Mouse (Mus musculus): ENCODE measurements at regions not wholly inside any gene's neighbourhood (a gene's known extent, or its start where the extent isn't known, plus 50 kb on each side); places are given as distances from the start of the nearest gene placed in this dataset.

- Histone ChIP-seq H3K4me2 (no peak overlapping the region), H3K4me1 (no peaks in the 10 kb centered on the region), H3K9ac (no peak overlapping the region), H3K36me3 (no peaks in the 10 kb centered on the region), H3K27me3 (replicated peaks) (no peaks in the 10 kb centered on the region), H3K9me3 (no peaks in the 10 kb centered on the region), H3K27ac (no peak overlapping the region), H3K4me3 (replicated peaks) (no peak overlapping the region)
- ATAC-seq (ENCODE audit: insufficient read depth, low FRiP score, low read depth), result no peak
- WGBS, result 76% methylated on average over 4 of the region's 4 CpGs
Observed at GRCm38 (mm10) chr10:67658005-67658545, 109.3 kb upstream of the Ado start.

- WGBS, result 72% methylated on average over 2 of the region's 2 CpGs
- H3K4me1 ChIP-seq, result no peaks in the 10 kb centered on the region
- ATAC-seq (ENCODE audit: insufficient read depth, low FRiP score, low read depth), result no peak
- H3K9me3 ChIP-seq, result no peaks in the 10 kb centered on the region
- no peak overlapping the region for H3K27ac ChIP-seq
- H3K36me3 ChIP-seq, result no peaks in the 10 kb centered on the region
- no peak overlapping the region for H3K9ac ChIP-seq
- no peak overlapping the region for H3K4me2 ChIP-seq
- no peaks in the 10 kb centered on the region for H3K27me3 ChIP-seq (replicated peaks)
- H3K4me3 ChIP-seq (replicated peaks), result no peak overlapping the region
Observed at GRCm38 (mm10) chr10:67657305-67657704, 108.5 kb upstream of the Ado start.

DNA sequence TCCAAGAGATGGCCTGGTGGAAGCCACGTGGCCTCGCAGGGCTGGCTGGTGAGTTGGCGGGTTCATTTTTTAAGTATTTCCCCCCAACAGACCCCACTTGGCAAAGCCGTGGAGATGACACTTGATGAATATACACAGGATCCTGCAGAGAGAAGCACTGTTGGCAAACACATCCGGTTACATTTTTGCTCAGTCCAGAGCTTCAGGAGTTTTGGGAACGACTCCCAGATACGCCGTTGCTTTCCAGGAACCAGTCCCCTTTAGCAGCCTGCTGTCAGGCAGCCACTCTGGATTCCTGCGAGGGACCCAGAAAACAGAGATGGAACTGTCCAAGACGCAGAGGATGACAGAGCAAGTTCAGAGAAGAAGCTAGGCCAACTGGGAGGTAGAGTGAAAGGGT is 105.8 kb upstream of the Ado start:
- Histone ChIP-seq H3K27me3 (replicated peaks) (no peaks in the 10 kb centered on the region), H3K9ac (no peak overlapping the region), H3K4me3 (replicated peaks) (no peak overlapping the region), H3K9me3 (no peaks in the 10 kb centered on the region), H3K36me3 (no peaks in the 10 kb centered on the region), H3K4me2 (no peak overlapping the region), H3K27ac (no peak overlapping the region), H3K4me1 (no peaks in the 10 kb centered on the region)
- no peak for ATAC-seq (ENCODE audit: insufficient read depth, low FRiP score, low read depth)
- 50% methylated on average over 10 of the region's 10 CpGs for WGBS

GRCm38 (mm10) chr10:67652300-67652699 is 103.5 kb upstream of the Ado start:
- Histone ChIP-seq H3K4me3 (replicated peaks) (no peak overlapping the region), H3K27me3 (replicated peaks) (no peaks in the 10 kb centered on the region), H3K9me3 (no peaks in the 10 kb centered on the region), H3K4me2 (no peak overlapping the region), H3K36me3 (no peaks in the 10 kb centered on the region), H3K27ac (no peak overlapping the region), H3K4me1 (peaks cover 9% of the 10 kb centered on the region; the same call in 1 of the 2 replicates), H3K9ac (no peak overlapping the region)
- no peak for ATAC-seq (ENCODE audit: insufficient read depth, low FRiP score, low read depth)
- 65% methylated on average over 3 of the region's 3 CpGs for WGBS

DNA sequence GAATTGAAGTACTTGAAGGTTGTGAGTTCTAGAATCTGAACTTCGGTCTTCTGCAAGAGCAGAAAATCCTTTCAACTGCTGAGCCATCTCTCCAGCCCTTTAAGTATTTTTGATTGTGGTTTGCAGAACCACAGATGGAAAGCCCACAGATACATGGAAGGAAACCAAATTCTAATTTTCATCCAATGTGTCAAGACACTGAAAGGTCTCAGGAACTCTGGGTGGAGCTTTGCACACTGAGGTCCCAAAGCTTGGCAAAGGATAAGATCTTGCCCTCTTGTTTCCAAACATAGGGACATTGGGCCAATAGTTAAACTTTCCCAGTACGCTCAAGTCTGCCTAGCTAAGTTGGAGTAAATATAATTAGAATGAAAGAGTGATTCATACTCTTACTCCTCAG is 102.6 kb upstream of the Ado start:
- Histone ChIP-seq H3K4me2 (no peak overlapping the region), H3K27me3 (replicated peaks) (no peaks in the 10 kb centered on the region), H3K4me3 (replicated peaks) (no peak overlapping the region), H3K27ac (no peak overlapping the region), H3K36me3 (no peaks in the 10 kb centered on the region), H3K9ac (no peak overlapping the region), H3K4me1 (peaks cover 17% of the 10 kb centered on the region), H3K9me3 (no peaks in the 10 kb centered on the region)
- no peak for ATAC-seq (ENCODE audit: insufficient read depth, low FRiP score, low read depth)
- WGBS, result 80% methylated on average over 2 of the region's 2 CpGs

GRCm38 (mm10) chr10:67647777-67648727 is 99.3 kb upstream of the Ado start:
- H3K36me3 ChIP-seq, result no peaks in the 10 kb centered on the region
- peak overlapping the region; percentile 45 for H3K4me2 ChIP-seq
- no peak overlapping the region for H3K9ac ChIP-seq
- 20% methylated on average over 20 of the region's 20 CpGs for WGBS
- H3K4me1 ChIP-seq, result peaks cover 19% of the 10 kb centered on the region
- ATAC-seq (ENCODE audit: insufficient read depth, low FRiP score, low read depth), result no peak
- no peaks in the 10 kb centered on the region for H3K9me3 ChIP-seq
- peak overlapping the region; percentile 25; the same call in 1 of the 2 replicates for H3K4me3 ChIP-seq (replicated peaks)
- H3K27me3 ChIP-seq (replicated peaks), result no peaks in the 10 kb centered on the region
- no peak overlapping the region for H3K27ac ChIP-seq

- Histone ChIP-seq H3K9me3 (no peaks in the 10 kb centered on the region), H3K36me3 (no peaks in the 10 kb centered on the region), H3K27me3 (replicated peaks) (no peaks in the 10 kb centered on the region), H3K9ac (no peak overlapping the region), H3K27ac (no peak overlapping the region), H3K4me2 (peak overlapping the region; percentile 45), H3K4me1 (peaks cover 19% of the 10 kb centered on the region), H3K4me3 (replicated peaks) (peak overlapping the region; percentile 25; the same call in 1 of the 2 replicates)
- WGBS, result 12% methylated on average over 14 of the region's 14 CpGs
- ATAC-seq (ENCODE audit: insufficient read depth, low FRiP score, low read depth), result no peak
Observed at GRCm38 (mm10) chr10:67646659-67647559, 98.2 kb upstream of the Ado start.

- Histone ChIP-seq H3K9me3 (no peaks in the 10 kb centered on the region), H3K4me3 (replicated peaks) (no peak overlapping the region), H3K27ac (no peak overlapping the region), H3K9ac (no peak overlapping the region), H3K4me1 (peaks cover 19% of the 10 kb centered on the region), H3K36me3 (no peaks in the 10 kb centered on the region), H3K4me2 (no peak overlapping the region), H3K27me3 (replicated peaks) (no peaks in the 10 kb centered on the region)
- whole genome bisulfite sequencing, result 47% methylated on average over 3 of the region's 3 CpGs
- ATAC-seq (ENCODE audit: insufficient read depth, low FRiP score, low read depth), result no peak
Observed at GRCm38 (mm10) chr10:67645821-67646220, 97.1 kb upstream of the Ado start.

GRCm38 (mm10) chr10:67644280-67644679 is 95.5 kb upstream of the Ado start:
- WGBS, result 34% methylated on average over 1 of the region's 1 CpGs
- H3K9me3 ChIP-seq, result no peaks in the 10 kb centered on the region
- ATAC-seq (ENCODE audit: insufficient read depth, low FRiP score, low read depth), result no peak
- peaks cover 19% of the 10 kb centered on the region for H3K4me1 ChIP-seq
- no peaks in the 10 kb centered on the region for H3K36me3 ChIP-seq
- no peak overlapping the region for H3K4me3 ChIP-seq (replicated peaks)
- no peak overlapping the region for H3K4me2 ChIP-seq
- no peak overlapping the region for H3K27ac ChIP-seq
- H3K27me3 ChIP-seq (replicated peaks), result no peaks in the 10 kb centered on the region
- no peak overlapping the region for H3K9ac ChIP-seq

DNA sequence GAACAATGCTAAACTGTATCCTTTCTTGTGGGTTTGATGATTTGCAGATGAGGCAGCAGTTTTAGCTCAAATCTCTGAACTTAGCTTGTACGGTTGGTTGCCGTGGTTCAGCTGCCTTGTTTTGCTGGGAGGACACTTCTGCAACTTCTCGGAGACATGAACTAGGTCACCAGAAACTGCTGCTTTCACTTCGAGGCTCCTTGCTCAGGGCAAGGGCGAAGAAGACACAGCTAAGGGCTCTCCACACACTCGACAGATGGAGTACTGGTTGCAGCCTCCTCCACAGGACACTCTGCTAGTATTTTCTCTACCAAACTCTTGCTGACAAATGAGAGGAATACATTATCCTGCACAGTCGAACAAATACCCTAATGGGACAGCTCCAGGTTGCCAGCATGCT is 94.9 kb upstream of the Ado start:
- ATAC-seq (ENCODE audit: insufficient read depth, low FRiP score, low read depth), result no peak
- 33% methylated on average over 7 of the region's 7 CpGs for WGBS
- peaks cover 19% of the 10 kb centered on the region for H3K4me1 ChIP-seq
- H3K4me3 ChIP-seq (replicated peaks), result no peak overlapping the region
- H3K27me3 ChIP-seq (replicated peaks), result no peaks in the 10 kb centered on the region
- H3K9ac ChIP-seq, result no peak overlapping the region
- no peak overlapping the region for H3K4me2 ChIP-seq
- H3K36me3 ChIP-seq, result no peaks in the 10 kb centered on the region
- no peaks in the 10 kb centered on the region for H3K9me3 ChIP-seq
- no peak overlapping the region for H3K27ac ChIP-seq

DNA sequence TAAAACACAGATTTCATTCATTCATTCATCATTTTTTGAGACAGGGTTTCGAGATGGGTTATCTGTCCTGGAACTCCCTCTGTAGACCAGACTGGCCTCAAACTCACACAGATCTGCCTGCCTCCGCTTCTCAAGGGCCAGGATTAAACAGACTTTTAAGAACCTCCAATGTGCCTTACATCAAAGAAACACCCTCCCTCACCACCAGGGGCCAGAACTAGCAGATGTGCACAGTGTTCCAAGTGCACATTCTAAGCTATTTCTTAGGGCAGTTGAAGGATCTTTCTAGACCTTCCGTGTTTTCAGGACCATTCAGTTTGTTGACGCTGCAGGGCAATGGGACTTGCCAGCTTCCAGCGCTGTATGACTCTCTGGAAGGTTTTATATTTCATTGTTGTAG is 88.6 kb upstream of the Ado start:
- no peak overlapping the region for H3K27ac ChIP-seq
- H3K4me2 ChIP-seq, result no peak overlapping the region
- no peak for ATAC-seq (ENCODE audit: insufficient read depth, low FRiP score, low read depth)
- H3K4me3 ChIP-seq (replicated peaks), result no peak overlapping the region
- no peaks in the 10 kb centered on the region for H3K27me3 ChIP-seq (replicated peaks)
- no peaks in the 10 kb centered on the region for H3K9me3 ChIP-seq
- 0 out of 2 replicates have a peak, but pooled peaks cover 2% of the 10 kb centered on the region for H3K4me1 ChIP-seq
- H3K36me3 ChIP-seq, result no peaks in the 10 kb centered on the region
- H3K9ac ChIP-seq, result no peak overlapping the region
- 55% methylated on average over 5 of the region's 5 CpGs for WGBS

All from stomach, embryonic 15.5 days (tissue).